Mouse (Mus musculus): ENCODE measurements around the gene Gatd1. TPM values are rescaled to one million over a fixed set of nuclear protein-coding genes. Genes with fewer than 3 reads are reported as not detected.
A peak's percentile ranks its signal among the peaks of the same experiment; 100 is the strongest.

Gene Gatd1
- polyA plus RNA-seq, 1 experiment from 2014 or later, result 49.2 TPM

DNA sequence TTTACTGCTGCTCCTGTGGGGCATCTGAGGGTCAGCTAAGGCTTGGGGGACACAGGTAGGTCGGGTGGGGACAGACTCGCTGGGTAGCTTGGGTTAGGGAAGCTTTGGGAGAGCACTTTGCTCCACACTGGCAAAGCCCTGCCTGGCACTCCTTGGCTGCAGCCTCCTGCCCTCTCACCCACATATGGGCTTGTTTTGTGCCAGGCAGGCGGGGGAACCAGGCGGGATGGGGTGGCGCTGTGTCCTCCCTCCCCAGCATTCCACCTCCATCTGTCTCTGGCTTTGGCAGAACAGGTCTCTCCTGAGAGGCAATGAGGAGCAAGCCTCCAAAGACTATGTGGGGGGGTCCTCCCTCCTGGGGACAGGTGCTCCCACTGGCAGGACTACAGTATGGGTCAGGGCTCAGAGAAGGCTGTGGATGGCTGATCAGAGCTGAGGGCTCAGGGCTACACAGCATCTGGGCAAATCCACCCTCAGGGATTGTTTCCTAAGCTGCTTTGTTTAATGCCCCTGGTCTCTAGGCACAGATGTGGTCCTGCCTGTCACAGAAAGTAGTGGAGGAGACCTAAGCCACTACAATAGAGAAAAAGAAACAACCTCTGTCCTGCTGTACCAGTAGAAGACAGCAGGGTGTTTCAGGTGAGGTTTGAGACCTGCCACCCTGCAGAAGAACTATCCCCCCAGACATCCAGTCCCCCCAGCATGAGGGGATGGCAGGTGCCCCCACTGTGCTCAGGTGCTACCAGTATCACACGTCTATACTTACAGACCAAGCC, 19.0 kb upstream of the Gatd1 start:
- Histone ChIP-seq H3K4me1 (replicated peaks; ENCODE audit: control insufficient read depth, insufficient read depth, low read length) (peaks cover 30% of the 10 kb centered on the region), H3K27me3 (replicated peaks; ENCODE audit: control insufficient read depth, insufficient read depth, low read length) (no peaks in the 10 kb centered on the region), H3K9me3 (ENCODE audit: control insufficient read depth, low read length) (no peaks in the 10 kb centered on the region), H3K27ac (ENCODE audit: low read depth) (no peak overlapping the region), H3K4me3 (ENCODE audit: low read depth, low read length) (no peak overlapping the region), H3K4me2 (ENCODE audit: low read length) (no peak overlapping the region), H3K36me3 (ENCODE audit: control insufficient read depth, insufficient read depth, low read length) (peaks cover 38% of the 10 kb centered on the region), H3K9ac (ENCODE audit: low read length) (0 out of 2 replicates have a peak overlapping the region, but pooled peaks have one; percentile 10)
- no peak for ATAC-seq (replicated peaks; ENCODE audit: low FRiP score, low TSS enrichment, low read depth)
- WGBS, result 87% methylated on average over 6 of the region's 6 CpGs
- DNase-seq (ENCODE audit: low spot score), result no peak

GRCm38 (mm10) chr7:141432186-141432611, 18.3 kb upstream of the Gatd1 start:
- H3K27ac ChIP-seq (ENCODE audit: low read depth), result no peak overlapping the region
- no peak overlapping the region for H3K4me3 ChIP-seq (ENCODE audit: low read depth, low read length)
- no peak overlapping the region for H3K4me2 ChIP-seq (ENCODE audit: low read length)
- H3K27me3 ChIP-seq (replicated peaks; ENCODE audit: control insufficient read depth, insufficient read depth, low read length), result no peaks in the 10 kb centered on the region
- WGBS, result 81% methylated on average over 8 of the region's 8 CpGs
- H3K36me3 ChIP-seq (ENCODE audit: control insufficient read depth, insufficient read depth, low read length), result peaks cover 37% of the 10 kb centered on the region
- ATAC-seq (replicated peaks; ENCODE audit: low FRiP score, low TSS enrichment, low read depth) (no peak), DNase-seq (ENCODE audit: low spot score) (no peak)
- H3K9ac ChIP-seq (ENCODE audit: low read length), result no peak overlapping the region
- peaks cover 30% of the 10 kb centered on the region for H3K4me1 ChIP-seq (replicated peaks; ENCODE audit: control insufficient read depth, insufficient read depth, low read length)
- no peaks in the 10 kb centered on the region for H3K9me3 ChIP-seq (ENCODE audit: control insufficient read depth, low read length)

DNA sequence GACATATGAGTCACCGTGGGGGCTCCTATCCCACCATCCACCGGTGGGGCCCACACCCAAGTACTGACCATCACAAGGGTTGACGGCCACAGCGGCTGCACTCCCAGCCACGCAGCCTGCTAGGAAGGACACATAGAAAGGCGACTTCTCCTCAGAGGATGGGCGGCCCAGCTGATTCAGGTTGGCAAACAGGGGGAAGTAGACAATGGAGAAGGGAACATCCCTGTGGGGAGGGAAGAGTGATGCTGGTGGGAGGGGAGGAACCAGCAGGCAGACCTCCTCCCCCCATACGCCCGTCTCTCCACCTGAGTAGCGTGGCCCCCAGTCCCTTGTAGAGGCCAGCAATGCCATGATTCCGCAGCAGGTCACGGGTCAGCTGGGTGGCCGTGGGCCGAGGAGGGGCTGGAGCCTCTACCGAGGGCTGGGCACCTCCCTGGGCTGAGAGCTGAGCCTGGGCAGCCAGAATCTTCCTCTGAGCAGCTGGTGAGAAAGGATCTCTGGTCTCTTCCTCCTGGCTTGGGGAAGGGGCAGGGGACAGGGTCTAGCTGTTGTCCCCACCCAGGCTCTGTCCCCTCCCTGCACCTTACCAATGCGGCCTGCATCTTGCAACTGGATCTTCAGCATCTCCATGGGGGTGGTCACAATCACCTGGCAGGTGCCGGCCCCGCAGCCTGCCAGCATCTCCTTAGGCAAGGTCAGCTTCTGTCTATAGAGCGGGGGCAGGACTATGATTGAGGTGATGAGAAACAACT, 17.7 kb upstream of the Gatd1 start:
- Histone ChIP-seq H3K4me2 (ENCODE audit: low read length) (no peak overlapping the region), H3K27me3 (replicated peaks; ENCODE audit: control insufficient read depth, insufficient read depth, low read length) (no peaks in the 10 kb centered on the region), H3K4me1 (replicated peaks; ENCODE audit: control insufficient read depth, insufficient read depth, low read length) (peaks cover 25% of the 10 kb centered on the region), H3K4me3 (ENCODE audit: low read depth, low read length) (no peak overlapping the region), H3K9me3 (ENCODE audit: control insufficient read depth, low read length) (no peaks in the 10 kb centered on the region), H3K9ac (ENCODE audit: low read length) (no peak overlapping the region), H3K36me3 (ENCODE audit: control insufficient read depth, insufficient read depth, low read length) (peaks cover 37% of the 10 kb centered on the region), H3K27ac (ENCODE audit: low read depth) (no peak overlapping the region)
- WGBS, result 93% methylated on average over 17 of the region's 19 CpGs
- ATAC-seq (replicated peaks; ENCODE audit: low FRiP score, low TSS enrichment, low read depth) (no peak), DNase-seq (ENCODE audit: low spot score) (no peak)

DNA sequence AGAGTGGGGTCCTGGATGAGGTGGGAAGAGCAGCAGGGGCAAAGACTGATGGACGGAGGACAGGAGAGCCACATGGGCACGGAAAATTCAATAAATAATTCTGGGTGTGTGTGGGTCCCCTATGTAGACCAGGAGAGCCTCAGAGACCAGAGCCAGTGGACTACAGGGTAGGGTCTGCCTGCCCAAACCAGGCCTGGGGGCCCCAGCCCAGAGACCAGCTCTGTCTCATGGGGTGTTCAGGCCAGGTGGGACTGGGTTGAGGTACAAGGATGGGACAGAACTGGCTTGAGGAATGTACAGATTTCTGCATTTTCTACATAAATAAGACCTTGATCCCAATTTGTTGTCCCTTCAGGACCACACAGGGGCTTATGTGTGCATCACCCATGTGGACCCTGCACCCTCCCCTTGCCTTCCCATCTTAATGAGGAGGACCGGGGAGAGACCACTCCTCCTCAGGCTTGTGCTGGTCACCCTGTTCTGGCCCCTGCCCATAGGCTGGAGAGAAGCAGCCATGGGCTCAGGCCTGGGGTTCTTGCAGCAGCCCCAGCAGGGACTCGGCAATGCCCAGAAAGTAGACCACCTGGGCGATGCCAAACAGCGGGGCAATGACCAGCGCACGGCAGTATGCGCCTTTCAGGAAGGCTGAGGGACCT, 16.8 kb upstream of the Gatd1 start:
- ATAC-seq (replicated peaks; ENCODE audit: low FRiP score, low TSS enrichment, low read depth), result no peak

GRCm38 (mm10) chr7:141429840-141430584, 16.1 kb upstream of the Gatd1 start:
- Histone ChIP-seq H3K9me3 (ENCODE audit: control insufficient read depth, low read length) (no peaks in the 10 kb centered on the region), H3K4me3 (ENCODE audit: low read depth, low read length) (no peak overlapping the region), H3K9ac (ENCODE audit: low read length) (no peak overlapping the region), H3K27ac (ENCODE audit: low read depth) (no peak overlapping the region), H3K4me1 (replicated peaks; ENCODE audit: control insufficient read depth, insufficient read depth, low read length) (peaks cover 14% of the 10 kb centered on the region), H3K36me3 (ENCODE audit: control insufficient read depth, insufficient read depth, low read length) (peaks cover 37% of the 10 kb centered on the region), H3K27me3 (replicated peaks; ENCODE audit: control insufficient read depth, insufficient read depth, low read length) (no peaks in the 10 kb centered on the region), H3K4me2 (ENCODE audit: low read length) (peak overlapping the region; percentile 29)
- DNase-seq (ENCODE audit: low spot score) (no peak), ATAC-seq (replicated peaks; ENCODE audit: low FRiP score, low TSS enrichment, low read depth) (no peak)
- 61% methylated on average over 9 of the region's 9 CpGs for WGBS

More for the DNA sequence above, 16.8 kb upstream of the Gatd1 start:
- H3K9me3 ChIP-seq (ENCODE audit: control insufficient read depth, low read length), result no peaks in the 10 kb centered on the region
- H3K36me3 ChIP-seq (ENCODE audit: control insufficient read depth, insufficient read depth, low read length), result peaks cover 37% of the 10 kb centered on the region
- no peak overlapping the region for H3K9ac ChIP-seq (ENCODE audit: low read length)
- DNase-seq (ENCODE audit: low spot score), result no peak
- H3K4me2 ChIP-seq (ENCODE audit: low read length), result no peak overlapping the region
- peaks cover 18% of the 10 kb centered on the region for H3K4me1 ChIP-seq (replicated peaks; ENCODE audit: control insufficient read depth, insufficient read depth, low read length)
- 96% methylated on average over 9 of the region's 9 CpGs for WGBS
- no peak overlapping the region for H3K27ac ChIP-seq (ENCODE audit: low read depth)
- H3K4me3 ChIP-seq (ENCODE audit: low read depth, low read length), result no peak overlapping the region
- no peaks in the 10 kb centered on the region for H3K27me3 ChIP-seq (replicated peaks; ENCODE audit: control insufficient read depth, insufficient read depth, low read length)

DNA sequence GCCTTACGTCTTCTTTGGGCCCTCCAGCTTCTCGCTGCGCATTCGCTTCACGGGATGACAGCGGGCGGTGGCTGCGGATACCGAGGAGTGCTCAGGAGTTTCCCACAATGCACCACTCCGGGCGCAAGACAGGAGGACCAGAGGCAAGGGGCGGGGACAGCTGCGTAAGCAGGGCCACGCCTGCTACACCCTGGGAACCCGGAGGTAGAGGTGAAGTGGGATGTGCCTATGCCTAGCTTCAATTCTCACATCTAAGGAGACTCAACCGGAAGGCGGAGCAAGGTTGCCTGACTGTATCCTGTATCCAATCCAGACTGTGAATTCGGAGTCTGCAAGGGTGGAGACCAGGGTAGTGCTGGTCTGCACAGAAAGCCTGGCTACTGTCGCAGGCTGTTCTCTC, 15.4 kb upstream of the Gatd1 start, which contains the start of gene Cend1:
Gene Cend1 (minus strand): TSS at position 182 of the 400 bp plus-strand sequence.
- ATAC-seq (replicated peaks; ENCODE audit: low FRiP score, low TSS enrichment, low read depth), result peak; percentile 56; the same call in 1 of the 2 replicates
- H3K9me3 ChIP-seq (ENCODE audit: control insufficient read depth, low read length), result no peaks in the 10 kb centered on the region
- 0 out of 2 replicates have a peak within 1 kb of the TSS, but pooled peaks have one; percentile 4 for H3K4me3 ChIP-seq (ENCODE audit: low read depth, low read length)
- peak within 1 kb of the TSS; percentile 29 for H3K4me2 ChIP-seq (ENCODE audit: low read length)
- peaks cover 7% of the 10 kb centered on the region for H3K4me1 ChIP-seq (replicated peaks; ENCODE audit: control insufficient read depth, insufficient read depth, low read length)
- H3K27ac ChIP-seq (ENCODE audit: low read depth), result no peak within 1 kb of the TSS
- WGBS, result 5% methylated on average over 19 of the region's 19 CpGs
- peak; percentile 63 for DNase-seq (ENCODE audit: low spot score)
- no peaks in the 10 kb centered on the region for H3K27me3 ChIP-seq (replicated peaks; ENCODE audit: control insufficient read depth, insufficient read depth, low read length)
- no peak within 1 kb of the TSS for H3K9ac ChIP-seq (ENCODE audit: low read length)
- peaks cover 37% of the 10 kb centered on the region for H3K36me3 ChIP-seq (ENCODE audit: control insufficient read depth, insufficient read depth, low read length)

GRCm38 (mm10) chr7:141428701-141429100, 14.8 kb upstream of the Gatd1 start:
- no peaks in the 10 kb centered on the region for H3K9me3 ChIP-seq (ENCODE audit: control insufficient read depth, low read length)
- ATAC-seq (replicated peaks; ENCODE audit: low FRiP score, low TSS enrichment, low read depth) (no peak), DNase-seq (ENCODE audit: low spot score) (no peak)
- no peak overlapping the region for H3K9ac ChIP-seq (ENCODE audit: low read length)
- no peaks in the 10 kb centered on the region for H3K27me3 ChIP-seq (replicated peaks; ENCODE audit: control insufficient read depth, insufficient read depth, low read length)
- H3K36me3 ChIP-seq (ENCODE audit: control insufficient read depth, insufficient read depth, low read length), result peaks cover 34% of the 10 kb centered on the region
- H3K4me2 ChIP-seq (ENCODE audit: low read length), result peak overlapping the region; percentile 29
- peaks cover 3% of the 10 kb centered on the region; the same call in 1 of the 2 replicates for H3K4me1 ChIP-seq (replicated peaks; ENCODE audit: control insufficient read depth, insufficient read depth, low read length)
- H3K4me3 ChIP-seq (ENCODE audit: low read depth, low read length), result no peak overlapping the region
- 50% methylated on average over 5 of the region's 5 CpGs for WGBS
- H3K27ac ChIP-seq (ENCODE audit: low read depth), result no peak overlapping the region

Measured in intestine, embryonic 14.5 days (tissue).